Mouse (Mus musculus) c-Kit-positive CD71-negative TER-119-negative erythroid progenitor cells, embryonic 14.5 days (primary cell): ENCODE measurements at regions not wholly inside any gene's neighbourhood (a gene's known extent, or its start where the extent isn't known, plus 50 kb on each side); places are given as distances from the start of the nearest gene placed in this dataset.

Experiments
- DNase-seq: peaks from one replicate; pipeline ENCODE4 v3.0.0-alpha.2; 2013; ENCODE audit warnings: low read depth

DNA sequence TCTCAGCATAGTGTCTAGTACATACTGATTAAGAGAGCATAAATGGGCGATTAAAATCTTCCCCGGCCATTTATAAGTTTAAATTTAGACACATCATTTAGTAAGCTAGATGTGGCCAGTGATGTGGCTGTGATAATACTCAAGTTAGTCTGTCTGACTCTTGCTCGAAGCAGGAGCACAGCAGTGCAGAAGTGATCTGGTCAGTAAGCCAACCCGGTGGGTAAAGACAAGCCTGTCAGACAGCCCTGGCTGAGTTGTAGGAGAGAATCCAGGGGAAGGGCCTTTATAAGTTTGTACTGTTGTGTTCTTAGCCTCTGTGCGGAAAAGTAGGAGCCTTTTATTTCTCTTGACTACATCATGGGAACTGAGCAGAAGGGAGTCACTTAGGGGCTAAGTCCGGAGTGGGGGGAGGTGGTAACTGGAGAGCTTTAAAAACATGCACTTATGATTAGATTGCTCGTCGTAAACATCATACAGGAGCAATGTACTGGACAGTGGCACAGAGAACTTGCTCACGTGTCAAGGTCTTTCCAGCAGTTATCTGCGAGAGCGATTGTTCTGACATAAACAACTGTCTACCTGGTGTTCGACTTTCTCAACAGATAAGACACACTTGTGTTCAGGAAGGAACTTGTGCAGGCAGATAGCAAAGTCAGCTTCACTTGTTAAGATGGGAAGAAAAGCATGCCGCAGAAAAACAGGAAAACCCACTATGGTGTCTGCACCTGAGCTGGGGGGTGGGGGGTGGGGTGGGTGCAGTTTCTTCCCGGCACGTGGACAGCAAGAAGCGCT, 122.5 kb upstream of the Zeb2 start:
- no peak for DNase-seq

- DNase-seq, result no peak
Observed at GRCm38 (mm10) chr2:45239001-45239400, 121.8 kb upstream of the Zeb2 start.

GRCm38 (mm10) chr2:45236168-45236700, 119.0 kb upstream of the Zeb2 start:
- DNase-seq, result no peak

- DNase-seq, result no peak
Observed at GRCm38 (mm10) chr2:45234148-45234547, 117.0 kb upstream of the Zeb2 start.

DNA sequence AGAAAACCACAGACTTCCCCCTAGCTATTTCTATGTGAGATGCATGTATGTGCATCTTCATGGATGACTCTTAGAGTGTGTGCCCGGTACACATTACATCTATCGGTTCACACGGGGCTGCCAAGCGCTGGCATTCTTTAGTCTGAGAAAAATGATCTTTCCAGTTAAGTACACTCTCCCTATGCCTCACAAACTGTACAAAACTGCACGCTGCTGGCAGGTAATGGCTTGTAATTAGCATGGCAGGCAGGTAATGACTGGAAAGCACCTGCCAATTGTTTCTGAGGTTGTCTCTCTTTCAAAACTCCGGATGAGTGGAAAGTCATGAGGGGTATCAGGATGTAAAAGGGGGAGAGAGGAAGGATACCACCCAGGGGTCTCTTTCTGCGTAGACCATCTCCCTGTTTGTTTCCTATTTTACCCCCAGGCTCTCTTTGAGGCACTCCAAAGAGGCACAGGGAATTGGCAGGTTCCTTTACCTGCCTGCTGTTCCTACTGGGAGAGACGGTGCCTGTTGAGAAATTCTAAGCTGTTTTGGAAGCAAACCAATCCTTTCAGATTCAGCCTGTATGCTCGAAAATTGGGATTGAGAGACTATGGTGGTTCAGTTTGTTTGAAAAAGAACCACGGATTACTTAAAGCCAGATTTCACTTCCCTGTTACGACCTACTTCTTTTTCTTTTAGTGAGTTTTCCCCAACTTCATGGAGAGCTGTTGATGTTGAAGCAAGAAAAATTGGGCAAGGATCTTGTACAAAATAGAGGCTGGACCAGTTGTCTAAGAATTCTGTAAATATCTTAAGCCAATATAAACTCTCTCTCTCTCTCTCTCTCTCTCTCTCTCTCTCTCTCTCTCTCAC, 113.4 kb upstream of the Zeb2 start:
- no peak for DNase-seq

GRCm38 (mm10) chr2:45229501-45229900, 112.3 kb upstream of the Zeb2 start:
- no peak for DNase-seq

DNA sequence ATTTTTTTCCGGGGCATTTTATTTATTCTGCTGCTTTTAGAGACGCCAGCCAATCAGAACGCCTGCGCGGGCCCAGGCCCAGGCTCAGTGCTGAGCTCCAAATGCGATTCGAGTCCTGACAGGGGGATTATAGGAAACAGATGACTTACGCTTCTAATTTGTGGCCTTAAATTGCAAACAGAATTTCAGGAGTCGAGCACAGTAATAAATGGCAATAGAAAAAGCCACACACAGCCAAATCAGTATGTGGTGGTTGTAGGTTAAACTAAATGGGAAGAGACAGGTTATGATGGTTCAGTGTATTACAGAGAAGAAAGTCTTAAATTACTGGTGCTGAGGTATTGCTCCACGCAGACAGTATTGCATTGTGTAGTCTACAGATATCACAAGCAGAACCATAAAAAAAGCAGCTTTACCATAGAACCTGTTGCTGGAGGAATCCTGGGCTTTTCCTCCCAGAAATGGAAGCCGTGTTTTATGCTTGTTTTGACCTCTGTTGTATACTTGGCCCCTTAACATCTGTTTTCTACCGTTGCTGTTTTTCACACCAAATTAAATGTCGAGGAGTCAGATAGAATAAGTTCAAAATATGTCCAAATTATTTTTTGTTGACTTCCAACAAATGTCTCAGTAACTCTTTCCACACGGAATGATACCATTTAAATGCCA, 110.2 kb upstream of the Zeb2 start:
- no peak for DNase-seq

DNA sequence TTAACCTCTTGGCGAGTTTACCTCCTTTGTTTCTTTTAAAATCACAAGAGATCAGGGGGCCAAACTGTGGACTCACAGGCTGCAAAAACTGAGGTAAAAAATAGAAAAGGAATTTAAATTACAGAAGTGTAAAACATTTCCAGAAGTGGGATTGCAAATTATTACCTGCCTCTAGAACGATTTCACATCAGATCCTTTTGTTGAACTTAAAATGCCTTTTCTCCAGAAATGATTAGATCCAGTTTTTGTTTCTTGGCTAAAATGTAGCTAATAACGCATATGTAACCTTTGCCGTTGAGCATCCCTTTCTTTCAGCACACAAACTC, 108.8 kb upstream of the Zeb2 start:
- DNase-seq, result no peak

- no peak for DNase-seq
Observed at GRCm38 (mm10) chr2:45225364-45226044, 108.3 kb upstream of the Zeb2 start.

DNA sequence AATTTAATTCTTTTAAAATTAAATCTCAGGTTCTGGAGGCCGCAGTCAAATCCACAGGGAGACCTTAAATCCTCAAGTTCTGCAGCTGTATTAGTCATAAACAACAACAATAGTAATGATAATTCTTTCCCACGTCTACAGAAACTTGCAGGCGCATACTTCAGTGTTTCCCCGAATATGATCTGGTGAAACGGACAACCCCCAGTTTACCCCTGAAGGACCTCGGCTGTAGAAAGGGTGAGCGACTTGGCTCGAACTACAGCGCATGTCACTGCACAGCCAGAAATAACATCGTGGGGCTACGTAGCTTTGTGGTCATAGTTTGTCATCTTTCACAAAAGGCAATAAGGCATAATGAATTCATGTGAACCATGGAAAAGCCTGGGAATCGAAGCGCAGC, 105.0 kb upstream of the Zeb2 start:
- no peak for DNase-seq

DNA sequence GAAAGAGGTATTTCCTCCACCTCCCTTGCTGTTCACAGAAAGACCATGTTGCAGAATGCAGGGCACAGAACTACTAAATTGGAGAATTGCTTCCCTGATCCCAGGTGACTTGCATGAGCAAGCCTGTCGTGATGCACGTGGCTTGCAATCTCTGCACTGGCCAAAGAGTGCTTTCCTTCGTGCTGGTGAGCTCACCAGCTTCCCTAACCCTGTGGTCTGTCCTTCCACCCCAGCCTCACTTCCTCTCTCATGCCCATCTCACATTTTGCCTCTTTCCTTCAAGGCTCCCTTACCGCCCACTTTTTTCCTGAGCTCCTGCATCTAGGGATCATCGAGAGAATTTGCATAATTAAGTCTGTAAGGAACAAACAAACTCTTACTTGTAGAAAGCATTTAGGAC, 102.7 kb upstream of the Zeb2 start:
- DNase-seq, result no peak

DNA sequence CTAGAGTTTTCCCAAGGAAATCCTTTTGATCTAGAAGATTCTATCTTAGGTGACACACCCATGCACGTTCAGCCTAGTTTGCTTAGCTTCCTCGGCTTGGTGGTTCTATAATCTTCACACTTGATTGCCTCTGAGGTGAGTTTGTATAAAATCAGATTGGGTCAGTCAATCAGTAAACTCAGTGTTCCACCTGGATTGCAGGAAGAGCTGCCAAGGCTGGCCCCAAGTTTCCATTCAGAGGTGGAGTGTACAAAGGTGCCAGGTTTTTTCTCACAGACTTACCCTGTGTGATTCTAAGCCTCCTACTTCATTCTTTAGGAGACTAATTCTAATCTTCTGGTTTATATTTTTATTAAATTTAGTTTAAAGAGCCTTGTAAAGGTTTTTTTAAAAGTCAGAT, 95.6 kb upstream of the Zeb2 start:
- DNase-seq, result no peak

DNA sequence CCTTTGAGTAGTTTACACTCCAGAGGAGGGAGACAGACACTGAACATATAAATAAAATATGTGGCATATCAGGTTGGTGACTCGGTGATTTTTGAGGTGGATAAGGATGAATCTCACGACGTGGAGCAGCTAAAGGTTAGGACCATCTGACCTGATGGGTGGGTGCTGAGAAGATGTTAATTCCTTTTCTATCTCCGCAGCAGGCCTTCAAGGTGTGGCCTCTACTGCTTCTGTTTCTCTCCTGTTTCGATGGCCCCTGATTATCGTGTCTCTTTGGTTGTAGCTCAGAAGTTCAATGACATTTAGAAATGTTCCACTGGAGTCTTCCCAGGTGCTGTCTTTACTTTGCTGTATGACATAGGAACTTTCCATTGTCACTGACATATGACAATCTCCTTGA, 91.3 kb upstream of the Zeb2 start:
- DNase-seq, result no peak

DNA sequence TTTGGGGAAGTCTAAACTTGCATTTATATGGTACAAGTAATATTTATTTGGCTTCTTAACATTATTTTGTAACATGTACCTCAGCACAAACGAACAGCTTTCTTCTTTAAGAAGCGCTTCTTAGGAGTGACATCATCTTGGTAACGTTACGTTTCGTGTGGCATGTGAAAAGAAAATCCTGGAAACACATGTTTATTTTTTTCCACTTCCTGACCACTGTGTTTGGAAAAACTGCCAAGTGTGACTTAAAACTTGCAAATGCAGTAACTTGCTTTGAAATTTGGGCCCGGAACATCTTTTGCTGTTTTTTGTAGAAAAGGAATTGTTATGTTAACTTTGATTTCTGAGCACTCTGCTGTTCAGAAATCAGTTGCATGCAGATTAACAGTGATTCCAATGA, 88.6 kb upstream of the Zeb2 start:
- no peak for DNase-seq

DNA sequence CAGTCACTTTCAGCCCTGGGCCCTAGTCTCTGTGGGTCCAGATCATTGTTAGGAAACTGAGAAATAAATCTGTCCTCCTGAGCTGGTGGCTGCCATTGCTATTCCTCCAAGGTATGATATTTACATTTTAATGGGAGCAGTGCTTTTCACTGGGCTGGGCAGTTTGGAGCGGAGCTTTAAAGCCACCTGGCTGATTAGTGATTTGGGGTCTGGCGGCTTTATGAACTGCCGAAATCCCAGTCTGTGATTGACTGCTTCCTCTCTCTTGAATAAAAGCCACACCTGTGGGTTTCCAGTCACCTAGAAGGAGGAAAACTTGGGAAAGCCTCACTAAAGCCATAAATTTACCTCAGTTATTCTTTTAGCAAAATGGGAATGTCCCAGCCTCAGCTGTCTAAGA, 88.0 kb upstream of the Zeb2 start:
- DNase-seq, result no peak

DNA sequence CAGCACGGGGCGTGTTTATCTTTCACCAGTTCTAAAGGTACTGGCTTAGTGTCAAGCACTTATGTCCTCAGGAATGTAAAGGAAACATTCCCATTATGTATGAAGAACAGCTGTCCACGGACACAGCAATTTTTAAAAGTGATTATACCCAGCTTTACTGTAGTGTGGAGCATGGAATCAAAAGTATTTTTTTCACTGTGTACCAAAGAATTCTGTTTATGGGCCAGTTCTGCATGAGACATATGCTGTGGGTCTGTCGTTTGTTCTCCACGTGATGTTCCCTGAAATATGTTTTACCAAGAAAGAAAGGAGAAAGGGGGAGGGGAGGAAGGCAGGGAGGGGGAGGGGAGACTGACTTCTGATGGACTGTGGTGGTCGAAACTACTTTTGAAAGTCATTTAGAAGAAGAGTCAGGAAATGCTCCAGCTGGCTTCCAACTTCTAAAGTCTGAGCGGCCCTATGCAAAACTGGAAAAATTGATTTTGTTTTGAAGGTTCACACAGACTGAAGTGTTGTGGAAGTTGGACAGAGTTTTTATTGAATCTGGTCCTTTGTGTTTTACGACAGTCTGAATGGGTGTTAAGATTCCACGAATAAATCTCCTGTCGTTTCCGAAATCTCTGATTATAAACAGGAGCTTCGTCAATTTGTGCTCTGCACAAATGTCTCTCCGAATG, 80.9 kb upstream of the Zeb2 start:
- DNase-seq, result no peak

DNA sequence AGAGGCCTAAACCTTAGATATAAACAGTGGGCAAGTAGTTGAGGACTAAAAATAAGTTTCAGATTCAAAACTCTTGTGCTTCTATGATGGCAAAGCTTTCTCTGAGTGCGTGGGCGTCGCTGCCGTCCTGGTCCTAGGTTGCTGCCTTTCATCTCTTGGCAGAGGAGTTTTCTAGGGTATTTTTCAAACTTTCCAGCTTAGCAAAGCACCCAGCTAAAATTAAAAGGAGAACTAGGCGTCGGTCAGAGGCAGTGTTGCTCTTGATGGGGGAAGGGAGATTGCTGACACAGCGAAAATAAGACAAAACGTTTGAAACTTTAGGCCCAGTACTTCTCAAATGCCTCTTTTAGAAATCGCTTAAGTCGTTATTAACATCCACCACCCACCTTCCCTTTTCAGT, 80.1 kb upstream of the Zeb2 start:
- no peak for DNase-seq

- DNase-seq, result no peak
Observed at GRCm38 (mm10) chr2:45196511-45196910, 79.3 kb upstream of the Zeb2 start.

DNA sequence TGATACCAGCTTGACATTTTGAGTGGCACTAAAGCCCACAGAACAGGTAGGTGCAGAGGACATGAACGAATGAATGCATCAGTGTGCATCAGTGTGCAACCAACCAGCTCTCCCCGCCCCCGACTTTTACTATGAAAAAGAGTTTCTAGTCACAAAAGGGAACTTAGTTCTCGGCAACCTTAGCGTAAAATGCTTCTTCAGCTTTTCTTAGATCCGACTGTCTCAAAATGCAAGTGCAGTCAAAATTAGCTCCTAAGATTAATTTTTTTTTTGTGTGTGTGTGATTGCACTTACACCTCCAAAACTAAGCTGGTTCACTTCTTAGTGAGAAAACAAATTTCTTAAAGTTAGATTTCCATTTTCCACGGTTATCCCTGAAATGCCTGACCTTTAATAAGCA, 77.1 kb upstream of the Zeb2 start:
- no peak for DNase-seq

GRCm38 (mm10) chr2:45185621-45185999, 68.4 kb upstream of the Zeb2 start:
- no peak for DNase-seq

- DNase-seq, result no peak
Observed at GRCm38 (mm10) chr2:45184704-45185620, 67.8 kb upstream of the Zeb2 start.
